Mouse (Mus musculus) limb, embryonic 12.5 days (tissue): ENCODE results near the gene Eef2. TPM values are rescaled to one million over a fixed set of nuclear protein-coding genes. Genes with fewer than 3 reads are reported as not detected.
A peak's percentile ranks its signal among the peaks of the same experiment; 100 is the strongest.

Source experiments
- ATAC-seq: fragments of 200-750 bp; cut with Nextera tagmentation; 2 replicates; pipeline ENCODE4 v1.8.0; 2017; ENCODE audit warnings: low read depth, moderate TSS enrichment; ENCODE audit not compliant: insufficient number of reproducible peaks, insufficient read depth, low FRiP score, low TSS enrichment
- H3K27ac ChIP-seq: fragments of 300-500 bp; sonication (generic); 2 replicates; pipeline ENCODE4 v1.5.1; 2016; ENCODE audit warnings: mild to moderate bottlenecking, moderate library complexity
- H3K27me3 ChIP-seq: fragments of 300-500 bp; sonication (generic); 2 replicates; pipeline ENCODE4 v1.6.1; 2016; ENCODE audit warnings: mild to moderate bottlenecking, moderate library complexity
- H3K36me3 ChIP-seq: fragments of 300-500 bp; sonication (generic); 2 replicates; pipeline ENCODE4 v1.6.1; 2016; ENCODE audit warnings: mild to moderate bottlenecking, moderate library complexity
- H3K4me1 ChIP-seq: fragments of 300-500 bp; sonication (generic); replicated peaks from 2 replicates; pipeline ENCODE4 v1.6.1; 2016
- H3K4me2 ChIP-seq: fragments of 300-500 bp; sonication (generic); 2 replicates; pipeline ENCODE4 v1.6.1; 2016; ENCODE audit warnings: mild to moderate bottlenecking, moderate library complexity
- H3K4me3 ChIP-seq: fragments of 300-500 bp; sonication (generic); replicated peaks from 2 replicates; pipeline ENCODE4 v1.5.1; 2016; ENCODE audit warnings: mild to moderate bottlenecking
- H3K9ac ChIP-seq: fragments of 300-500 bp; sonication (generic); replicated peaks from 2 replicates; pipeline ENCODE4 v1.6.1; 2016; ENCODE audit warnings: mild to moderate bottlenecking, moderate library complexity
- H3K9me3 ChIP-seq: fragments of 300-500 bp; sonication (generic); 2 replicates; pipeline ENCODE4 v1.6.1; 2016; ENCODE audit warnings: mild to moderate bottlenecking, moderate library complexity
- WGBS: fragments of 180-500 bp; shearing (Covaris S2); methylation state at CpG from one replicate; pipeline ENCODE4 v1.1.7; 2016; 5-methylcytosine and 5-hydroxymethylcytosine counted together
- polyA plus RNA-seq: library from polyadenylated mRNA; unstranded; fragments of >200 nt; fragmentation: Nextera tagmentation; extraction: Ambion mirVana; gene quantifications from 2 replicates; pipeline ENCODE4 v1.2.1, GENCODE M21; 2016

Gene Eef2
- polyA plus RNA-seq, 1 experiment from 2014 or later: 524 TPM

- WGBS: 56% methylated on average over 8 of the region's 8 CpGs
- H3K9me3 ChIP-seq: no peaks in the 10 kb centered on the region
- H3K9ac ChIP-seq: peak overlapping the region; percentile 44
- no peak for ATAC-seq
- peaks cover 11% of the 10 kb centered on the region for H3K27me3 ChIP-seq
- H3K4me3 ChIP-seq: peak overlapping the region; percentile 84
- H3K4me1 ChIP-seq: peaks cover 55% of the 10 kb centered on the region
- H3K4me2 ChIP-seq: peak overlapping the region; percentile 97
- H3K36me3 ChIP-seq: peaks cover 31% of the 10 kb centered on the region
- H3K27ac ChIP-seq: peak overlapping the region; percentile 56
Measured at GRCm38 (mm10) chr10:81140005-81140404, 36.4 kb upstream of the Eef2 start.

- ATAC-seq: no peak
- Histone ChIP-seq H3K27ac (peak overlapping the region; percentile 56), H3K36me3 (peaks cover 40% of the 10 kb centered on the region), H3K4me1 (peaks cover 46% of the 10 kb centered on the region), H3K4me2 (peak overlapping the region; percentile 97), H3K27me3 (peaks cover 2% of the 10 kb centered on the region; the same call in 1 of the 2 replicates), H3K4me3 (peak overlapping the region; percentile 13), H3K9ac (peak overlapping the region; percentile 44), H3K9me3 (no peaks in the 10 kb centered on the region)
- WGBS: 49% methylated on average over 10 of the region's 10 CpGs
Measured at GRCm38 (mm10) chr10:81140717-81141454, 35.5 kb upstream of the Eef2 start.

- H3K27me3 ChIP-seq: no peaks in the 10 kb centered on the region
- peaks cover 47% of the 10 kb centered on the region for H3K36me3 ChIP-seq
- no peak overlapping the region; the same call in 1 of the 2 replicates for H3K4me3 ChIP-seq
- 76% methylated on average over 7 of the region's 7 CpGs for WGBS
- no peak overlapping the region for H3K4me2 ChIP-seq
- no peaks in the 10 kb centered on the region for H3K9me3 ChIP-seq
- H3K9ac ChIP-seq: no peak overlapping the region; the same call in 1 of the 2 replicates
- ATAC-seq: no peak
- H3K27ac ChIP-seq: no peak overlapping the region
- H3K4me1 ChIP-seq: peaks cover 46% of the 10 kb centered on the region
Measured at GRCm38 (mm10) chr10:81141455-81142210, 34.8 kb upstream of the Eef2 start.

- 79% methylated on average over 5 of the region's 5 CpGs for WGBS
- Histone ChIP-seq H3K4me3 (no peak overlapping the region), H3K4me1 (peaks cover 46% of the 10 kb centered on the region), H3K27ac (no peak overlapping the region), H3K9ac (no peak overlapping the region), H3K27me3 (no peaks in the 10 kb centered on the region), H3K9me3 (no peaks in the 10 kb centered on the region), H3K36me3 (peaks cover 57% of the 10 kb centered on the region), H3K4me2 (no peak overlapping the region)
- no peak for ATAC-seq
Measured at GRCm38 (mm10) chr10:81142551-81142981, 33.9 kb upstream of the Eef2 start.

- no peak overlapping the region for H3K4me3 ChIP-seq
- H3K27ac ChIP-seq: no peak overlapping the region
- no peak for ATAC-seq
- no peaks in the 10 kb centered on the region for H3K27me3 ChIP-seq
- H3K4me2 ChIP-seq: no peak overlapping the region
- WGBS: 90% methylated on average over 7 of the region's 7 CpGs
- H3K4me1 ChIP-seq: peaks cover 43% of the 10 kb centered on the region
- H3K9me3 ChIP-seq: no peaks in the 10 kb centered on the region
- peaks cover 63% of the 10 kb centered on the region for H3K36me3 ChIP-seq
- no peak overlapping the region for H3K9ac ChIP-seq
Measured at GRCm38 (mm10) chr10:81143157-81143633, 33.2 kb upstream of the Eef2 start.

- Histone ChIP-seq H3K4me3 (no peak overlapping the region), H3K36me3 (peaks cover 70% of the 10 kb centered on the region), H3K9me3 (no peaks in the 10 kb centered on the region), H3K4me1 (peaks cover 35% of the 10 kb centered on the region), H3K27ac (no peak overlapping the region), H3K9ac (0 out of 2 replicates have a peak overlapping the region, but pooled peaks have one; percentile 12), H3K27me3 (no peaks in the 10 kb centered on the region), H3K4me2 (no peak overlapping the region)
- WGBS: 95% methylated on average over 52 of the region's 52 CpGs
- ATAC-seq: no peak
Measured at GRCm38 (mm10) chr10:81143845-81144437, 32.5 kb upstream of the Eef2 start.

- Histone ChIP-seq H3K36me3 (peaks cover 78% of the 10 kb centered on the region), H3K9ac (no peak overlapping the region), H3K27ac (no peak overlapping the region), H3K4me1 (peaks cover 28% of the 10 kb centered on the region), H3K9me3 (no peaks in the 10 kb centered on the region), H3K4me3 (no peak overlapping the region), H3K27me3 (no peaks in the 10 kb centered on the region), H3K4me2 (no peak overlapping the region)
- 92% methylated on average over 24 of the region's 27 CpGs for WGBS
- ATAC-seq: no peak
Measured at GRCm38 (mm10) chr10:81144667-81145066, 31.8 kb upstream of the Eef2 start.

- Histone ChIP-seq H3K4me2 (no peak overlapping the region), H3K9me3 (no peaks in the 10 kb centered on the region), H3K9ac (no peak overlapping the region), H3K4me3 (no peak overlapping the region), H3K27ac (0 out of 2 replicates have a peak overlapping the region, but pooled peaks have one; percentile 41), H3K36me3 (peaks cover 84% of the 10 kb centered on the region), H3K4me1 (peaks cover 22% of the 10 kb centered on the region), H3K27me3 (no peaks in the 10 kb centered on the region)
- ATAC-seq: no peak
- whole genome bisulfite sequencing: 94% methylated on average over 6 of the region's 6 CpGs
Measured at GRCm38 (mm10) chr10:81145307-81145706, 31.1 kb upstream of the Eef2 start.

- Histone ChIP-seq H3K4me2 (no peak overlapping the region), H3K9ac (no peak overlapping the region), H3K9me3 (no peaks in the 10 kb centered on the region), H3K27ac (0 out of 2 replicates have a peak overlapping the region, but pooled peaks have one; percentile 41), H3K36me3 (peaks cover 87% of the 10 kb centered on the region), H3K4me1 (peaks cover 17% of the 10 kb centered on the region), H3K4me3 (no peak overlapping the region), H3K27me3 (no peaks in the 10 kb centered on the region)
- WGBS: 89% methylated on average over 7 of the region's 7 CpGs
- no peak for ATAC-seq
Measured at GRCm38 (mm10) chr10:81145778-81146177, 30.7 kb upstream of the Eef2 start.

GRCm38 (mm10) chr10:81146296-81146695 lies 30.1 kb upstream of the Eef2 start:
- Histone ChIP-seq H3K4me2 (no peak overlapping the region), H3K4me3 (no peak overlapping the region), H3K4me1 (peaks cover 12% of the 10 kb centered on the region), H3K27me3 (no peaks in the 10 kb centered on the region), H3K9me3 (no peaks in the 10 kb centered on the region), H3K36me3 (peaks cover 87% of the 10 kb centered on the region), H3K9ac (no peak overlapping the region), H3K27ac (no peak overlapping the region)
- WGBS: 89% methylated on average over 4 of the region's 4 CpGs
- no peak for ATAC-seq

GRCm38 (mm10) chr10:81151261-81151660 lies 25.2 kb upstream of the Eef2 start:
- ATAC-seq: no peak
- H3K36me3 ChIP-seq: peaks cover 86% of the 10 kb centered on the region
- H3K4me1 ChIP-seq: no peaks in the 10 kb centered on the region
- WGBS: 78% methylated on average over 6 of the region's 6 CpGs
- H3K27ac ChIP-seq: no peak overlapping the region
- no peak overlapping the region for H3K4me2 ChIP-seq
- H3K27me3 ChIP-seq: no peaks in the 10 kb centered on the region
- no peak overlapping the region for H3K9ac ChIP-seq
- no peaks in the 10 kb centered on the region for H3K9me3 ChIP-seq
- H3K4me3 ChIP-seq: no peak overlapping the region
